Mouse (Mus musculus) forebrain, embryonic 11.5 days (tissue): ENCODE measurements around the gene Dapk1. TPM values are rescaled to one million over a fixed set of nuclear protein-coding genes. Genes with fewer than 3 reads are reported as not detected.

Source experiments
- ATAC-seq: fragments of 200-750 bp; cut with Nextera tagmentation; replicated peaks from 2 replicates; pipeline ENCODE4 v1.8.0; 2017; ENCODE audit warnings: moderate TSS enrichment; ENCODE audit not compliant: low FRiP score
- DNase-seq: peaks from one replicate; pipeline ENCODE4 v3.0.0-alpha.2; 2017; ENCODE audit warnings: low spot score
- H3K27ac ChIP-seq: fragments of 300-500 bp; sonication (generic); 2 replicates; pipeline ENCODE4 v1.5.1; 2014; ENCODE audit warnings: low read depth, low read length
- H3K27me3 ChIP-seq: fragments of 300-500 bp; sonication (generic); 2 replicates; pipeline ENCODE4 v1.6.1; 2014; ENCODE audit warnings: mild to moderate bottlenecking, low read length, mixed read lengths; ENCODE audit not compliant: control insufficient read depth, insufficient read depth
- H3K36me3 ChIP-seq: fragments of 300-500 bp; sonication (generic); 2 replicates; pipeline ENCODE4 v1.6.1; 2014; ENCODE audit warnings: mild to moderate bottlenecking, low read length, moderate library complexity, mixed read lengths; ENCODE audit not compliant: control insufficient read depth, insufficient read depth
- H3K4me1 ChIP-seq: fragments of 300-500 bp; sonication (generic); replicated peaks from 2 replicates; pipeline ENCODE4 v1.6.1; 2014; ENCODE audit warnings: low read length, mixed read lengths; ENCODE audit not compliant: control insufficient read depth, insufficient read depth
- H3K4me2 ChIP-seq: fragments of 300-500 bp; sonication (generic); 2 replicates; pipeline ENCODE4 v1.6.1; 2014; ENCODE audit warnings: low read depth, mild to moderate bottlenecking, low read length, moderate library complexity, mixed read lengths; ENCODE audit not compliant: severe bottlenecking
- H3K4me3 ChIP-seq: fragments of 300-500 bp; sonication (generic); 2 replicates; pipeline ENCODE4 v1.5.1; 2014; ENCODE audit warnings: low read depth, low read length
- H3K9ac ChIP-seq: fragments of 300-500 bp; sonication (generic); 2 replicates; pipeline ENCODE4 v1.6.1; 2014; ENCODE audit warnings: low read length
- H3K9me3 ChIP-seq: fragments of 300-500 bp; sonication (generic); 2 replicates; pipeline ENCODE4 v1.6.1; 2016; ENCODE audit warnings: low read length, mixed read lengths; ENCODE audit not compliant: control insufficient read depth
- WGBS: fragments of 180-500 bp; shearing (Covaris S2); extraction: QIAGEN DNeasy Blood & Tissue Kit; methylation state at CpG from one replicate; pipeline ENCODE4 v1.1.7; 2014; 5-methylcytosine and 5-hydroxymethylcytosine counted together
- polyA plus RNA-seq: library from polyadenylated mRNA; unstranded; fragments of >200 nt; fragmentation: Nextera tagmentation; extraction: Ambion mirVana; gene quantifications from 2 replicates; pipeline ENCODE4 v1.2.1, GENCODE M21; 2014

The Dapk1 gene
- polyA plus RNA-seq, 1 experiment from 2014 or later, result 25.3 TPM

DNA sequence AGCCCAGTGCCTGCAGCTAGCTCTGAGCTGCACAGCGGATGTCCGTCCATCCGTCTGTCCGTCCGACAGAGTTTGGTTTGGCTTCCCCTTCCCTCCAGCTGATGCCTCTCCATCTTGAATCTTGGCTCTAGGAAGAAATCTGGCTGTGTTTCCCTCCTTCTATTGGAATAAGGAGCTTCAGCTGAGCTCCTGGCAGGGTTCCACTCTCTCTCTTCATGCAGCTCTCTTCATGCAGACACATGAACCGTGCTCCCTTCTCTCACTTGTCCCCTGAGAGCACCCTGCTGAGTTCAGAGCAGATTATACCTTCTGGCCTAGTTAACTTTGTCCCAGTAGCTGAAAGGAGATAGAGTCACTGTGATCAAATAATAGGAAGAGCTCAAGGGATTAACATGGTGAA lies 83.5 kb downstream of the Dapk1 start:
- peaks cover 9% of the 10 kb centered on the region for H3K4me1 ChIP-seq
- no peaks in the 10 kb centered on the region for H3K27me3 ChIP-seq
- DNase-seq (no peak), ATAC-seq (no peak)
- H3K27ac ChIP-seq, result no peak overlapping the region
- H3K36me3 ChIP-seq, result no peaks in the 10 kb centered on the region
- H3K4me3 ChIP-seq, result no peak overlapping the region
- H3K9me3 ChIP-seq, result no peaks in the 10 kb centered on the region
- no peak overlapping the region for H3K4me2 ChIP-seq
- no peak overlapping the region for H3K9ac ChIP-seq
- WGBS, result 50% methylated on average over 6 of the region's 6 CpGs

DNA sequence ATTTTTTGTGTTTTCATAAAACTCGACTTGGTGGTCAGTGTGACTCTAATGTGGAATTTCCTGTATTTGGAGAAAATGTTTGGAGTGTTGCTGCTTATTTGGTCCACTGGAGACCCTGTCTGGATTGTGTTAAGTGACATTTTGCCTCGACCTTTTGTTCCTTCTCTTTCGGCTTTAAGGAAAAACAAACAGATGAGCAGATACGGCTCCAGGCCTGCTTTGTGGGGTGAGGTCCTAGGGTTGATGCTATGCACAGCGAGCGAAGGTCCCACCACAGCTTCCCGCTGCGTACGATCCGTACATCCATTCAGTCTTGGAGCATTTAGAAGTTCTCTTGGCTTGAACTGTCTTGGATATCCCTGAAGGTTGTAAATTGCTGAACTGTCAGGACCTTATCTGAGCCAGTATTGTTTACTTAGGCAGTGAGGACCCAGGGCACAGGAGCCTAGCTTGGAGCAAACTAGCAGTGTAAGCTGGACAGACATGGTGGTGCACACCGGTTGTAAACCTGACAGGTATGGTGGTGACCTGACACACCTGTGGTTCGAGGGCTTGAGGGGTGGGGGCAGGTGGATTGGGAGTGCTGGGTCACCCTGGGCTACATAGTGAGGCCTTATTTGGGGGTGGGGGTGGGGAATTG lies 84.4 kb downstream of the Dapk1 start:
- H3K27me3 ChIP-seq, result no peaks in the 10 kb centered on the region
- no peaks in the 10 kb centered on the region for H3K36me3 ChIP-seq
- no peak overlapping the region for H3K4me2 ChIP-seq
- H3K27ac ChIP-seq, result no peak overlapping the region
- WGBS, result 65% methylated on average over 12 of the region's 12 CpGs
- peaks cover 9% of the 10 kb centered on the region for H3K4me1 ChIP-seq
- no peak overlapping the region for H3K4me3 ChIP-seq
- no peaks in the 10 kb centered on the region for H3K9me3 ChIP-seq
- H3K9ac ChIP-seq, result no peak overlapping the region
- ATAC-seq (no peak), DNase-seq (no peak)

DNA sequence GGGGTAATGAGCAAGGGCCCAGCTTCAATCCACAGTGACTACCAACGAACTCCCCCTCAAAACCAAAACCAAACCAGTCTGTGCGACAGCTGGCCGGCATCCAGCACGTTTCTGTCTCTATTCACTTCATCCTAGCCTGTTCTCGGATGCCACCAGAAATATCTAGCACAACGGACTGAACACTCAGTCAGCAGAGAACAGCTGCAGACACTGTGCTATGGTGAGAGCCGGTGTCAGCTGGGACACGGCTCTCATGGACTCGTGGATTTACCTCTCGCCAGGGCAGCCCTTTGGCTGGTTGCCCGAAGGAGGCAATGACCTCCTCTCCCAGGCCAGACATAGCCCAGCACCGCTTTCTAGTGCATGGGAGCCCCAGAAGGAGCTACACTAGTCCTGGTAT lies 85.2 kb downstream of the Dapk1 start:
- H3K4me3 ChIP-seq, result no peak overlapping the region
- H3K27me3 ChIP-seq, result no peaks in the 10 kb centered on the region
- H3K9me3 ChIP-seq, result no peaks in the 10 kb centered on the region
- no peak overlapping the region for H3K27ac ChIP-seq
- no peak overlapping the region for H3K9ac ChIP-seq
- H3K4me2 ChIP-seq, result no peak overlapping the region
- 93% methylated on average over 12 of the region's 12 CpGs for WGBS
- peaks cover 9% of the 10 kb centered on the region for H3K4me1 ChIP-seq
- ATAC-seq, result no peak
- no peaks in the 10 kb centered on the region for H3K36me3 ChIP-seq
- DNase-seq, result no peak

DNA sequence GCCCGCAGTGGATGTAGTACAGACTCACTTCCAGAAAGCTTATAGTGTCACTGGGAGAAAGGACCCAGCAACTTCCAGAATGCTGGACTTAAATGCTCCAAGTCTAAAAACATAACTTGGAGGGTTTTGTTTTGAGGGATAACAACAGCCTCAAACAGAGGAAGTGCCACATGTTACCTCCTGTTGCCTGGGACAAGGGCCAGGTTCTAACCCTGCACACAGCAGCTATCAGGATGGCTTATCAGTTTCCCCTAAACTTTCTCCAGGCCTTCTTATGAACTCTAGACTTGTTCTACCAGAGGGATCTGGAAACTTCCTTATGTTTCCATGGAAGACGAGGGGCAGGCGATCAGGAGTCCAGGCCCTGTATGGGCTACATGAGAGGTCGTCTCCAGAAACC lies 85.7 kb downstream of the Dapk1 start:
- DNase-seq (no peak), ATAC-seq (no peak)
- no peaks in the 10 kb centered on the region for H3K9me3 ChIP-seq
- no peaks in the 10 kb centered on the region for H3K27me3 ChIP-seq
- 94% methylated on average over 4 of the region's 4 CpGs for WGBS
- H3K9ac ChIP-seq, result no peak overlapping the region
- no peak overlapping the region for H3K27ac ChIP-seq
- no peak overlapping the region for H3K4me2 ChIP-seq
- no peak overlapping the region for H3K4me3 ChIP-seq
- no peaks in the 10 kb centered on the region for H3K36me3 ChIP-seq
- peaks cover 9% of the 10 kb centered on the region for H3K4me1 ChIP-seq

DNA sequence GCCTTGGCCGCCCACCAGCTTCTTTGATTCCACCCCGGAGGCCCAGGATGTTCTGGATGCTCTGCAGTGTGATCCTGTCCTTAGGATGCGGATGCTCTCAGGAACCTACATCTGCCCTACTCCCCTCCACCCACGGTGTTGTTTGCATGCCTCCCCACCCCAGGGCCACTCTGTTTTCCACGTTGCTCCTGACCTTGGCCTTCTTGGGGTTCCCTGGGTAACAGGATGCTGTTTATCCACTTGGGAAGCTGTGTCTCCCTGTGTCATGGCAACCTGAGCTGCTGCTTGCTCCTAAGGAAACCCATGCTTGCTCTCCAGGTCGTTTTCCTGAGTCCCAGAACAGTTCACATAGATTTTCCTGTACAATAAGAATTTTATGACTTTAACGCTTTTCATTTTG lies 86.1 kb downstream of the Dapk1 start:
- no peak for DNase-seq
- WGBS, result 78% methylated on average over 7 of the region's 7 CpGs
- no peak overlapping the region for H3K9ac ChIP-seq
- H3K27ac ChIP-seq, result no peak overlapping the region
- H3K4me2 ChIP-seq, result no peak overlapping the region
- H3K9me3 ChIP-seq, result no peaks in the 10 kb centered on the region
- ATAC-seq, result no peak
- H3K4me3 ChIP-seq, result no peak overlapping the region
- H3K27me3 ChIP-seq, result no peaks in the 10 kb centered on the region
- H3K4me1 ChIP-seq, result peaks cover 9% of the 10 kb centered on the region
- no peaks in the 10 kb centered on the region for H3K36me3 ChIP-seq

DNA sequence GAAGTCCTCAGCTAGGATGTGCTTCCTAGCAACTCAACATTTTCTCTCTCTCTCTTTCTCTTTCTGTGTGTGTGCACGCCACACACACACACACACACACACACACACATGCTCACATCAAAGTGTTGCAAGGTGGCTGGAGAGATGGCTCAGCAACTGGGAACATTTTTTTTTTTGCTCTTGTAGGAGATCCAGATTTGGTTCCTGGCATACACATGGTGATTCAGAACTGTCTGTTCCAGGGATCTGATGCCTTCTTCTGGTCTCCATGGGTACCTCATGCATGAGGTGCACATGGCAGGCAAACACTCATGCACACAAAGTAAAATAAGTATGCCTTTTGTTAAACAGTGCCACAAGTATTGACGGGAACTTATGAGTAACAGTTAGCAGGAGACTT lies 89.2 kb downstream of the Dapk1 start:
- no peak for DNase-seq
- 87% methylated on average over 2 of the region's 2 CpGs for WGBS
- no peak for ATAC-seq
- no peak overlapping the region for H3K9ac ChIP-seq
- no peaks in the 10 kb centered on the region for H3K36me3 ChIP-seq
- no peaks in the 10 kb centered on the region for H3K9me3 ChIP-seq
- no peak overlapping the region for H3K27ac ChIP-seq
- no peak overlapping the region for H3K4me2 ChIP-seq
- no peak overlapping the region for H3K4me3 ChIP-seq
- no peaks in the 10 kb centered on the region for H3K4me1 ChIP-seq
- H3K27me3 ChIP-seq, result no peaks in the 10 kb centered on the region

DNA sequence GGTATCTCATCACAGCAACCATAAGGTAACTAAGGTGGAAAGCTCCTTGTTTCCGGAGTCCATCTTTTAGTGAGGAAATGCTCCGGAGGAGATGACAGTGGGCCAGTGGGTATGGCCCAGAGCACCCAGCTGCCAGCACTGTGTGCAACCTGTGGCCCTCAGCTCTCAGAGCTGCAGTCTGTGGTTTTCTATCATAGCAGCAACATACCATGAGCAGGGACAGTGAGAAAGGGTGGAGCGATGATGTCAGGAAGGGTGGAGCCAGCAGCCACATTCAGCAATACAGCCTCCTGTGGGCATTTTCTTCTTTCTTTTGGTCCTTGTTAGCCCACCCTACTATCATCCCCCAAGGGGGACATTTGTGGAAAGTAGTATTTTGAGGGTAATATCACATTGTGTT lies 90.2 kb downstream of the Dapk1 start:
- H3K27ac ChIP-seq, result no peak overlapping the region
- DNase-seq (no peak), ATAC-seq (no peak)
- no peaks in the 10 kb centered on the region for H3K27me3 ChIP-seq
- H3K4me3 ChIP-seq, result no peak overlapping the region
- H3K9me3 ChIP-seq, result no peaks in the 10 kb centered on the region
- H3K4me1 ChIP-seq, result no peaks in the 10 kb centered on the region; the same call in 1 of the 2 replicates
- WGBS, result 97% methylated on average over 3 of the region's 3 CpGs
- no peak overlapping the region for H3K9ac ChIP-seq
- H3K4me2 ChIP-seq, result no peak overlapping the region
- H3K36me3 ChIP-seq, result no peaks in the 10 kb centered on the region

DNA sequence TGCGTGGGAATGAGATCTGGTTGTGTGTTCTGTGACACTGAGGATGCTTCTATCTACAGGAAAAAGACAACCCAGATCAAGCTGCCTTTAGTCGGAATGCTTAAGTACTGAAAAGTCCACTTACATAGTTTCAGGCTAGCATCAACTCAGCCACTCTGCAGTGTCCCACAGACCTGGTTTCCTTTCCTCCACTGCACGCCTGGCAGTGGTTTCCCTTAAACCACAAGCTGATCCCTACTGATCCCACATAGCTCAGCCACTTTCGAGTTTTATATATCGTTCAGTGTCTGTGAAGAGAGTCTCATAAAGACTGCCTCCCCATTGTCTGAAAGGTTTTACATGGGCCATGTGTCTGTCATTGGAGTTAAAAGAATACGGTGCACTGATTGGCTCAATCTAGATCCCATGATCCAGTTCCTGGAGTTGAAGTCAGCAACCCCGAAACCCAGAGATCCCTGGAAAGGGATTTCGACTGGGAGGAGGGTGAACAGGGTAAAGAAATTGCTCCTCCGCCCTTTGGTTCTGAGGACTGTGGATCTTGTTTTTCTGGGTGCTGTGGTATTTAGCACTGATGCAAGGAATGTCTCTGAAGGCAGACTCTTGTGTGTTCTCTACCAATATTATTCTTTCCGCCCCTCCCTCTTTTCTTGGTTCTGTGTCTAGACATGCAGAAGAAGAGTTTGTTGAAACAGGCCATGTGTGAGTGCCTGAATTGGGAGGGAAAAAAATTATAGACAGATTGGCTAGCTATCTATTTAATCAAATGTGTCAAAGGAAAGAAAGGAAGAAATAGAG lies 93.6 kb downstream of the Dapk1 start:
- H3K36me3 ChIP-seq, result no peaks in the 10 kb centered on the region
- no peaks in the 10 kb centered on the region; the same call in 1 of the 2 replicates for H3K4me1 ChIP-seq
- no peak overlapping the region for H3K9ac ChIP-seq
- DNase-seq (no peak), ATAC-seq (no peak)
- H3K4me2 ChIP-seq, result no peak overlapping the region
- H3K4me3 ChIP-seq, result no peak overlapping the region
- no peak overlapping the region for H3K27ac ChIP-seq
- 84% methylated on average over 10 of the region's 10 CpGs for WGBS
- no peaks in the 10 kb centered on the region for H3K27me3 ChIP-seq
- no peaks in the 10 kb centered on the region for H3K9me3 ChIP-seq

DNA sequence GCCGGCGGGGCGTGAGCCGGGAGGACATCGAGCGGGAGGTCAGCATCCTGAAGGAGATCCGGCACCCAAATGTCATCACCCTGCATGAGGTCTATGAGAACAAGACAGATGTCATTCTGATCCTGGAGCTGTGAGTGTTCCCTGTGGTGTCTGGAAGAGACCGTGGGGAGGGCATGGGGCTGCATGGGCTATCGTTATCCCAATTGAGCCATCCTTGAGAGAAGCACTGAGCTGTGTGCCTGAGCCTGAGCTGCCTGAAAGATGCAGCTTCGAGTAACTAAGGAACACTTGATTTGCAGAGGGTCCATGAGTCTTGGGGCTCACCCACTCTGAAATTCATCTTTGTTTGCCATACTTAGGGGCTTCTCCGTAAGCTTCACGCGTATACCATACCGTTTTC lies 94.6 kb downstream of the Dapk1 start:
- Histone ChIP-seq H3K9ac (no peak overlapping the region), H3K4me3 (no peak overlapping the region), H3K4me2 (no peak overlapping the region), H3K27me3 (no peaks in the 10 kb centered on the region), H3K36me3 (no peaks in the 10 kb centered on the region), H3K4me1 (no peaks in the 10 kb centered on the region; the same call in 1 of the 2 replicates), H3K9me3 (no peaks in the 10 kb centered on the region), H3K27ac (no peak overlapping the region)
- DNase-seq, result no peak
- WGBS, result 91% methylated on average over 14 of the region's 14 CpGs
- ATAC-seq, result no peak
